Mouse (Mus musculus): ENCODE data around the gene Parva. TPM values are rescaled to one million over a fixed set of nuclear protein-coding genes. Genes with fewer than 3 reads are reported as not detected.

Parva gene
- polyA plus RNA-seq, 1 experiment: 230 TPM

DNA sequence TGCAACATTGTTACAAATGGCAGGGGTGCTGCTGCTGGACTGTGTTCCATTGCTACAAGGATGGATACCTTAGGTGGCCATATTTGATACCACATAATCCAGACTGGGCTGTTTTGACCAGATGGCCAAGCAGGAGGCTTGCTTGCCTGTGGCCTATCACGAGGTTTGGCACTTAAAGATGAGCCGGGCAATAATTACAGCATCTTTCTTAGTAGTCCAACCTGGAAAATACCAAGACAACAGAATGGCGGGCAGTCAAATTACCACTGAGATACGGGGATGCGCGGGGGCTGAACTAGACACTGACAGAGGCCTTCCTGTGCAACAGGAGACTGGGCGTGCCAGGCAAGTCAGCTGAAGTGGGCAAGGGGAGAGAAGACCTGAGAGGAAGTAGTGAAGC lies 55.3 kb downstream of the Parva start:
- H3K4me3 ChIP-seq (ENCODE audit: insufficient read depth, low read length): no peak overlapping the region
- TF ChIP-seq CTCF (IDR thresholded peaks at IDR 0.05; ENCODE audit: borderline replicate concordance, insufficient read depth, low read length) (no peak), POLR2A (IDR thresholded peaks at IDR 0.05; ENCODE audit: low read depth, low read length) (no peak)
- peak overlapping the region; percentile 3; the same call in 1 of the 2 replicates for H3K27ac ChIP-seq (ENCODE audit: insufficient read depth, low read length)
- peaks cover 11% of the 10 kb centered on the region for H3K4me1 ChIP-seq (ENCODE audit: control insufficient read depth, insufficient read depth, low read length)

DNA sequence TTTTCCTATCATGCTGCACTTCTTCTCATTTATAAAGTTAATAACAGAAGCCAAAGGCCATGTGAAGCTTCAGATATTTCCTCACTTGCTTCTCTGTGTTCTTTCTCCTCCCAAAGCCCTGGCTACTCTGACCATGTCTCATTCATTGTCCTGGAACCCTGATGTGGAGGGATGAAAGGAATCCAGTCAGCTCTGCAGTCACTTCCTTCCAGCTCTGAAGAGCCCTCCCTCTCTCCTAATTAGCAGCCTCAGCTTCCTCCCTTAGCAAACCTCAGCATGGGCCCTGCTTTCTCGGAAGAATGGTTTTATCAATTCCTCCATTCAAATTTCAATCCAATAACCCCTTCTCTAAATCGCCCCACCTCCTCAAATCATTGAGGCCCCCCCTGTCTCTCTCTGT lies 56.1 kb downstream of the Parva start:
- Histone ChIP-seq H3K4me3 (ENCODE audit: insufficient read depth, low read length) (no peak overlapping the region), H3K27ac (ENCODE audit: insufficient read depth, low read length) (peak overlapping the region; percentile 34; the same call in 1 of the 2 replicates), H3K4me1 (ENCODE audit: control insufficient read depth, insufficient read depth, low read length) (peaks cover 11% of the 10 kb centered on the region)
- TF ChIP-seq POLR2A (IDR thresholded peaks at IDR 0.05; ENCODE audit: low read depth, low read length) (no peak), CTCF (IDR thresholded peaks at IDR 0.05; ENCODE audit: borderline replicate concordance, insufficient read depth, low read length) (no peak)

DNA sequence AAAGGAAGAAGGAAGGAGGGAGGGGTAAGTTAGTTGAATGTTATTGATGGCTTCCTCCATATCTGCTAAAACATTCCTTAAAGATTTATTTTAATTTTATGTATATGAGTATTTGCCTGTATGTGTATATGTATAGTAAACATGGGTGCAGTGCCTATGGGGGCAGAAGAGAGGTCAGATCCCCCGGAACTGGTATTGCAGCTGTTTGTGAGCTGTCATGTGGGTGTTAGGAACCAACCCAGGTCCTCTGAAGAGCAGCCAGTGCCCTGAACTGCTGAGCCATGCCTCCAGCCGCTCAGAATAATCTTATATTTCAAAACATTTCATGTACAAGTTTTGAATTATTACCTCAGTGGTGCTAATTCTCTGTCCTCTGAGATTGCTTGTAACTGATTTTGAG lies 63.5 kb downstream of the Parva start:
- H3K4me3 ChIP-seq (ENCODE audit: insufficient read depth, low read length): no peak overlapping the region
- no peak for TF ChIP-seq CTCF (IDR thresholded peaks at IDR 0.05; ENCODE audit: borderline replicate concordance, insufficient read depth, low read length)
- no peak for TF ChIP-seq POLR2A (IDR thresholded peaks at IDR 0.05; ENCODE audit: low read depth, low read length)
- H3K4me1 ChIP-seq (ENCODE audit: control insufficient read depth, insufficient read depth, low read length): peaks cover 7% of the 10 kb centered on the region
- no peak overlapping the region for H3K27ac ChIP-seq (ENCODE audit: insufficient read depth, low read length)

DNA sequence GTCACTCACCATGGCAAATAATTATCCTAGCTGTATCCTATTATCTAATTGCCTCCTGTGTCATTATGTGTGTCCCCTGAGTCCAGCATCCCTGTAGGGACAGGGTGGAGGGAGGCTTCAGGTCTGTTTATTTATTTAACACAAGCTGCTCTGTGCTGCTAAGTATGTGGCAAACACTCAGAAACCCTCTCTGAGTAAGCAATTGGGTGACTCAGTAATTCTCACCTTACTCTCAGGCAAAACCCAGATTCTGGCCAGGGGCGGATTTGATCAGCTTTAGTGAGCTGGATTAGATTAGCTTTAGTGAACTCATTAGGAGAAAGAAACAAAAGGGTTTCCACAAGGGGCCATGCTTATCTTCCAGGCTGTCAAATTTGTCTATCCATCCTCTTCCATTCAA lies 64.4 kb downstream of the Parva start:
- Histone ChIP-seq H3K27ac (ENCODE audit: insufficient read depth, low read length) (peak overlapping the region; percentile 24), H3K4me3 (ENCODE audit: insufficient read depth, low read length) (no peak overlapping the region), H3K4me1 (ENCODE audit: control insufficient read depth, insufficient read depth, low read length) (peaks cover 13% of the 10 kb centered on the region)
- no peak for TF ChIP-seq POLR2A (IDR thresholded peaks at IDR 0.05; ENCODE audit: low read depth, low read length)
- TF ChIP-seq CTCF (IDR thresholded peaks at IDR 0.05; ENCODE audit: borderline replicate concordance, insufficient read depth, low read length): no peak

DNA sequence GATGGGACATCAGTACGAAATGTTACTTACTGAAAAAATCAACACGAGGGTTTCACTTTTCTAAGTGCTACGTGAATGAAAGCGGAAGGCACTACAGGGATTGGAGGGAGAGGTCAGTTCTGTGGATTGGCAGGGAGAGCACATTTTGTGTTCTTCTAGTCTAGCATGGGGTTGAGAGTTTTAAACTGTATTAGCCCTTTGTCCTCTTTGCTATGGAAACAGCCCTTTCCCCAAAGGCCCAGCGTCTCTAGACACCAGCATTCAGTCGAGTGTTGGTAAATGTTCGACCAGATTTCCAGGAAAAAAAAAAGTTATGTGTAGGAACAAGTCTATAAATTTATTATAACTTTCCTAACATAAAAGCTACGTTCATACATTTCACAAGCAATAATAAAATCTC lies 68.6 kb downstream of the Parva start:
- peaks cover 20% of the 10 kb centered on the region for H3K4me1 ChIP-seq (ENCODE audit: control insufficient read depth, insufficient read depth, low read length)
- TF ChIP-seq CTCF (IDR thresholded peaks at IDR 0.05; ENCODE audit: borderline replicate concordance, insufficient read depth, low read length) (no peak), POLR2A (IDR thresholded peaks at IDR 0.05; ENCODE audit: low read depth, low read length) (no peak)
- peak overlapping the region; percentile 88 for H3K27ac ChIP-seq (ENCODE audit: insufficient read depth, low read length)
- no peak overlapping the region for H3K4me3 ChIP-seq (ENCODE audit: insufficient read depth, low read length)

DNA sequence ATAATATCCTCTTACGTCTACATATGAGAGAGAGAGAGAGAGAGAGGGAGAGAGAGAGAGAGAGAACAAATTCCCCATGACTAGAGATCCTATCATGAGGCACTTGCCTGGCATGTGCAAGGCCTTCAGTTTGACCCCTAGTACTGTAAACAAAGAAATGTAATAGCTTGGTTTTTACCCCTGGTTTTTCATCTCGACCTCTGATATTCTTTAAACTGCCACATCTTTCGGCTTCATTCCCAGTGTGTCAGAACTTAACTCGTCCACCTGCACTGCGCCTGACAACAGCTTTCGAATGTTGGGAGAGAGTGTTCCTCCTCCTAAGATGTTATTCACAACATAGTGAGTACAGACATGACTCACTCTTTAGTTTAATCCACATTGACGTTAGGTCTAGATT lies 69.6 kb downstream of the Parva start:
- peak overlapping the region; percentile 88 for H3K27ac ChIP-seq (ENCODE audit: insufficient read depth, low read length)
- H3K4me3 ChIP-seq (ENCODE audit: insufficient read depth, low read length): no peak overlapping the region
- TF ChIP-seq POLR2A (IDR thresholded peaks at IDR 0.05; ENCODE audit: low read depth, low read length) (no peak), CTCF (IDR thresholded peaks at IDR 0.05; ENCODE audit: borderline replicate concordance, insufficient read depth, low read length) (no peak)
- peaks cover 25% of the 10 kb centered on the region for H3K4me1 ChIP-seq (ENCODE audit: control insufficient read depth, insufficient read depth, low read length)

DNA sequence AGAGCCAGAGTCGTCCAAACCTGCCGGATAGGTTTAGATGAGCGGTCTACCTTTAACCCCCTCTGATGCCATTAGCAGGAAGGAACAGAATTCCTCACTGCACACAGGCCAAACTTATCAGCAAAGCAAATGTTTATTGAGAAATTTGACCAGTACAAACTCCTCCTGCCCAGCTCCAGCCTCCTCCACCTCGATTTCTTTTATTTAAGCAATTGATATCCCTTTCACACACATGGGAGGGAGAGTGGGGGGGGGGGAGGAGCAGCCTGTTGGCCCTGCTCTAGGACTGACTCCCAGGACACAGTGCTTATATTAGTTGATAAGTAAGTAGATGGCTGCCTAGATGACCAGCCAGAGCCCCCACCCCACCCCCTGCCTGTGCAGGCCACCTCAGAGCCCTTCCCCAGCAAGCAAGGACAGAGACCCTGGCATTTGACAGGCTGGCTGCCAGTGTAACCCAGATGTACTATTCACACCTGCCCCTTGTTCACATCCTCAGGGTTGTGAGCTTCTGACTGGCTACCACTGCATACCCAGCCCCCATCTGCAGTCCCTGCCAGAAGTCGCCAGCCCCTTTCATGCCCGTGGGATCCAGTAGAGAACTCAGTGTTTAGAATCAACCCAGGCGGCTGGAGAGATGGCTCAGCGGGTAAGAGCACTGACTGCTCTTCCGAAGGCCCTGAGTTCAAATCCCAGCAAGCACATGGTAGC lies 71.4 kb downstream of the Parva start:
- Histone ChIP-seq H3K4me3 (ENCODE audit: insufficient read depth, low read length) (no peak overlapping the region), H3K4me1 (ENCODE audit: control insufficient read depth, insufficient read depth, low read length) (peaks cover 32% of the 10 kb centered on the region), H3K27ac (ENCODE audit: insufficient read depth, low read length) (peak overlapping the region; percentile 88)
- TF ChIP-seq CTCF (IDR thresholded peaks at IDR 0.05; ENCODE audit: borderline replicate concordance, insufficient read depth, low read length): no peak

DNA sequence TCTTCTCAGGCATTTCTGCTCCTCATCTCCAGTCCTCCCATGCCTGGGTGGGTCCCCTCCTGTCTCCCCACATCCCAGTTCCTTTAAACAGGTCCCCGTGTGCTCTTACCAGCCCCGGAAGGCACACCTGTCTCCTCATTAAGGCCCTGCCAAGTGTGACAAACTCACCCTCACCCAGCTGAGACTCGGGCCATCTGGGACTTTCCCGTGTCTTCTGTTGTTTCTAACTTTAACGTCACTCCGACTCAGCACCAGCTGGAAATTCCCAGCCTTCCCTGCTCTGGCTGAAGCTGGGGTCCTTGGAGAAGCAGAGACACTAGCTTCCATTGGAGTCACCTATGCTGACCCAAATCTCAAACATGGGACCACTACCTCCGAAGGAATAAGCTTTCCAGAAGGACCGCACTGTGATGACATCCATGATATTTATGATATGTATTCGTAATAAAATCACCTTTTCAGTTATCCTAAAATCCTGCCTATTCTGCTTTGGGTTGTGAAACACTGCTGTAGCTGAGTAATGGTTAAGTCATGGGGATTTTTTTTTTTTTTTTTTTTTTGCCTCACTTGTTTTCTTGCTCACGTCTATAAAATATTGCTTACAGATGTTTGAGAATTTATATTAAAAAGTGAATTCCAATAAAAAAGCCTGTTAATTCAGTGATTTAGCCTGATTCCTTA lies 72.3 kb downstream of the Parva start:
- Histone ChIP-seq H3K4me1 (ENCODE audit: control insufficient read depth, insufficient read depth, low read length) (peaks cover 36% of the 10 kb centered on the region), H3K4me3 (ENCODE audit: insufficient read depth, low read length) (peak overlapping the region; percentile 4; the same call in 1 of the 2 replicates), H3K27ac (ENCODE audit: insufficient read depth, low read length) (peak overlapping the region; percentile 88)
- no peak for TF ChIP-seq CTCF (IDR thresholded peaks at IDR 0.05; ENCODE audit: borderline replicate concordance, insufficient read depth, low read length)
- TF ChIP-seq POLR2A (IDR thresholded peaks at IDR 0.05; ENCODE audit: low read depth, low read length): no peak

DNA sequence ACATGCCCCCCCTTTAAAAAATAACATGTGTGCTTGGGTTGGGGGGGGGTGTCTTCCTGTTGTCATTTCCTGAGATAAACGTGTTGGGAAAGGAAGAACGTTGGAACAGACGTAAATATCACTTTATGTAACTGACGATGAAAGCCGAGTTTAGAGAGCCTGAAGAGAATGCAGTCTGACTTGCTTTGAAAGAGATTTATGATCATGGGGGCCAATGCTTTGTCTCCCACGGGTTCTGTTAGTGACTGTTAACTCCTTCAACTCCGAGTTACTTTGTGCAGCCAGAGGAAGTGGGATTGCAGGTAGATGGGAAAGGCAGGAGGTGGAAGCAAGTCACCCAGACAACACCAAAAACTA lies 72.8 kb downstream of the Parva start:
- peaks cover 36% of the 10 kb centered on the region for H3K4me1 ChIP-seq (ENCODE audit: control insufficient read depth, insufficient read depth, low read length)
- H3K4me3 ChIP-seq (ENCODE audit: insufficient read depth, low read length): no peak overlapping the region
- TF ChIP-seq CTCF (IDR thresholded peaks at IDR 0.05; ENCODE audit: borderline replicate concordance, insufficient read depth, low read length) (no peak), POLR2A (IDR thresholded peaks at IDR 0.05; ENCODE audit: low read depth, low read length) (no peak)
- peak overlapping the region; percentile 88 for H3K27ac ChIP-seq (ENCODE audit: insufficient read depth, low read length)

DNA sequence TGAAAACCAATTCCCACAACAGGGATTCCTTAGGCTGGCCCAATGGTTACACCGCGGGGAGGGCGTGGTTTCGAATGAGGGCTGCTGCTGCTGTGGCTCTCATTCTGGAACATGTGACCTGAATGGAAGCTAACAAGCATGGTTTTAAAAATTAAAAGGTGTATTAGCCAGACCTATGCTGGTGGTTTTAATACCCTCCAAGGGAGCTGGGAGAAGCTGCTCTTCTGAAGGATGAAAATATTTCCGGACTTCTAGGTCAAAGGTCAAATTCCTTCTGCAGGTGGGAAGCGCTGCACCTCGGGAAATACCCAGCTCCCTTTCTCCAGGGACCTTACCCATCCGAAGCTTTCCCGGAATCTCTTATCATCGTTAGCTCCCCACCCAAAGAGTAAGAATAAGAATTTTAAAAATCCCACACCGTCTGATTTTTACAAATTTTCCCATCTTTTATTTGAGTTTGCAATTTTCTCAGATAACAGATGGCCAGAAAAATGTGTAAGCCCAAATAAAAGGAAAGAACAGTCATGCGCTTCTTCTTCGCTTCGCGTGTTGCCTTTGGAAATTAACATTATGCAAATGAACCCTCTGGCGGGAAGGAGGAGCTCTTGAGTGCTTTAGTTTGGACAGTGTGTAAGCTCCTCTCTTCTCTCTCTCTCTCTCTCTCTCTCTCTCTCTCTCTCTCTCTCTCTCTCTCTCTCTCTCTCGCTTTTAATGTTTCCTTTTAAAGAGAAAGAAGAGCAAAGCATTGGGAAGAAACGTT lies 74.9 kb downstream of the Parva start:
- peak overlapping the region; percentile 88 for H3K27ac ChIP-seq (ENCODE audit: insufficient read depth, low read length)
- H3K4me1 ChIP-seq (ENCODE audit: control insufficient read depth, insufficient read depth, low read length): peaks cover 27% of the 10 kb centered on the region
- TF ChIP-seq CTCF (IDR thresholded peaks at IDR 0.05; ENCODE audit: borderline replicate concordance, insufficient read depth, low read length) (no peak), POLR2A (IDR thresholded peaks at IDR 0.05; ENCODE audit: low read depth, low read length) (no peak)
- H3K4me3 ChIP-seq (ENCODE audit: insufficient read depth, low read length): no peak overlapping the region

Data from embryonic fibroblast, embryonic 13.5 days (primary cell).